Mouse (Mus musculus): Measurements from ENCODE around the gene Nlrp9c. TPM values are rescaled to one million over a fixed set of nuclear protein-coding genes. Genes with fewer than 3 reads are reported as not detected.

The Nlrp9c gene
- not detected in 2 replicates for polyA plus RNA-seq (2012; rRNA removed)

DNA sequence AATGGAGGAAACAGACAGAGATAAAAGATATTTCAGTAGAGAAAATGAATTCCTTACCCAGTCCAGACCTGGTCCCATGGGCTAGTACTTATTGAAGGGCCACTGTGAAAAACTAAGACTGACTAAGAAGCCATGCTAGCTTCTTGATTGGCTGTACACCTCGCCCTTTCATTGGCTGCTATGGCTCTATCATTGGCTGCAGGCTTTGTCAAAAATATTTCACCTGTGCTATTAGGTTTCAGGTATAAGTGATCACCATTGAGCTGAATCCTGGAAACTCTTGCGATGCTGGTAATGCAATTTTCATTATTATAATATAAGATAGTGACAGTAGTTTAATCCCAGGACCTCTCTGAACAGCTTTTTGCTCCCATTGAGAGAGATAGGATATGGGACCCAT, at the start of gene Nlrp9c:
Gene Nlrp9c (minus strand): TSS at position 101 of the 400 bp plus-strand sequence.

DNA sequence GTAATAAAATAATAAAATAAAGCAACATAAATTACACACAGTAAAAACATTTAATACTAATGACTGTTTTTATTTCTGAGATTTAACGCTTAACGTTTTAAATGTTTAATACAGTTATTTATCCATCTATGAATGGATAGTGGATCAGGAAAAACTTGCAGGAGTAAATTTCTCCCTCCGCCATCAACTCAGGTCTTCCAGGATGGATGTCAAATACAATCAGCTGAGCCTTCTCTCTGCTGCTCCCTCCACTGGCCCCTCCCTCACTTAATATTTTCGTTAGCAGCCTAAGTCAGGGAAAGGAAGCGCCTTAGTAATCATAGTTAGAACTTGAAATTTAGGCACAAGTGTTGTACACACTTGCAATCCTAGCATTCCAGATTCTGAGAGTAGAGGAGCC, 31.3 kb upstream of the Nlrp9c start, which contains the start of gene Nlrp4a:
Gene Nlrp4a (plus strand): TSS at position 301 of the 400 bp plus-strand sequence.

DNA sequence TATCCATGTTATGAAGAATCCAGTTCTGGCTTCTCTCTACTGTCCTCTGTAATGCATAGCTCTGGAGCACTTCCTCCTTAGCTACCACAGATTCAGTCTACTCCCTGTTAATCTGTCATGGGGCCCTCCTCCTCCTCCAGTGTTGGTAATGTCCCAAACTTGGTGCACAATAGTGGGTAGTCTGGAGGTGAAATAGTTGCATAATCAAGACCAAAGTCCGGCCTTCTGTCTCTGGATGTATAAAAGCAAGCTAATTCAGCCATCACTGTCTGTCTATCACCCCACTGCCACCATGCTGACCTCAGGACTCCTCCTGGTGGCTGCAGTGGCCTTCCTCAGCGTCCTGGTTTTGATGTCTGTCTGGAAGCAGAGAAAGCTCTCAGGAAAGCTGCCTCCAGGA, 96.6 kb downstream of the Nlrp9c start, which contains the start of gene Cyp2a4:
Gene Cyp2a4 (plus strand): TSS at position 244 of the 400 bp plus-strand sequence.

Other genes with a start within 250 kb of the Nlrp9c start
- gene Cyp2b9, start 230.3 kb downstream of the Nlrp9c start, polyA plus RNA-seq (2012; rRNA removed), result not detected in 2 replicates
- not detected in 2 replicates for gene Vmn1r184, start 143.4 kb downstream of the Nlrp9c start, polyA plus RNA-seq (2012; rRNA removed)
- not detected in 2 replicates for gene Cyp2a4, start 96.5 kb downstream of the Nlrp9c start, polyA plus RNA-seq (2012; rRNA removed)
- not detected in 2 replicates for gene Nlrp4a, start 31.4 kb upstream of the Nlrp9c start, polyA plus RNA-seq (2012; rRNA removed)
- gene Nlrp9a, start 131.3 kb upstream of the Nlrp9c start, polyA plus RNA-seq (2012; rRNA removed), result not detected in 2 replicates
- not detected in 2 replicates for gene Vmn1r185, start 214.8 kb upstream of the Nlrp9c start, polyA plus RNA-seq (2012; rRNA removed)